ENCODE assay signal across 9 mouse cellular contexts in genomic region chr11:108910903-108911302, GRCm38 (mm10). TPM values are rescaled to one million over a fixed set of nuclear protein-coding genes. Genes with fewer than 3 reads are reported as not detected.
DNase-seq lines count a peak whose midpoint lies in the region; ATAC-seq and TF ChIP-seq lines count a peak whose summit lies in the region.
"Had no signal": no experiment of that assay in that cellular context is flagged by ENCODE, and none has a peak within 500 bp of the region (broad histone marks: within the 10 kb centered on the region; RNA-seq: fewer than 3 reads in every experiment).

No protein-coding gene starts in this region.

- no peak for TF ChIP-seq EP300 in heart, postnatal 0 days (IDR thresholded peaks at IDR 0.05; ENCODE audit: low read depth)
- TF ChIP-seq EP300 in heart, adult 2 months (IDR thresholded peaks at IDR 0.05; ENCODE audit: insufficient read depth, low read depth, low read length), result no peak
- no peak for TF ChIP-seq EP300 in stomach, postnatal 0 days (optimal IDR thresholded peaks at IDR 0.05)

- H3K79me2 ChIP-seq in heart, adult 2 months (replicated peaks; ENCODE audit: control insufficient read depth, insufficient read depth, low read length), result no peaks in the 10 kb centered on the region

- H3K4me1 ChIP-seq in heart, postnatal 0 days (ENCODE audit: control insufficient read depth, insufficient read depth), result peaks cover 18% of the 10 kb centered on the region
- H3K4me1 ChIP-seq in heart, adult 2 months (ENCODE audit: control insufficient read depth, insufficient read depth, low read length), result peaks cover 2% of the 10 kb centered on the region; the same call in 1 of the 2 replicates
- H3K4me1 ChIP-seq in liver, embryonic 15.5 days (replicated peaks), result peaks cover 10% of the 10 kb centered on the region
- H3K4me1 ChIP-seq in stomach, postnatal 0 days (replicated peaks; ENCODE audit: control insufficient read depth, insufficient read depth), result peaks cover 4% of the 10 kb centered on the region; the same call in 1 of the 2 replicates
- H3K4me1 ChIP-seq in forebrain, postnatal 0 days (ENCODE audit: insufficient read depth), result 0 out of 2 replicates have a peak, but pooled peaks cover 4% of the 10 kb centered on the region
- H3K4me1 ChIP-seq in midbrain, postnatal 0 days (ENCODE audit: insufficient read depth, low read length), result no peaks in the 10 kb centered on the region

- H3K27me3 ChIP-seq in heart, postnatal 0 days (ENCODE audit: control insufficient read depth, insufficient read depth, low read length), result peaks cover 36% of the 10 kb centered on the region
- peaks cover 4% of the 10 kb centered on the region; the same call in 1 of the 2 replicates for H3K27me3 ChIP-seq in heart, adult 2 months (ENCODE audit: control insufficient read depth, insufficient read depth, low read length)
- H3K27me3 ChIP-seq in liver, embryonic 15.5 days, result peaks cover 30% of the 10 kb centered on the region
- H3K27me3 ChIP-seq in stomach, postnatal 0 days (ENCODE audit: control insufficient read depth, insufficient read depth, low read length), result no peaks in the 10 kb centered on the region
- H3K27me3 ChIP-seq in forebrain, postnatal 0 days (ENCODE audit: insufficient read depth, low read length), result no peaks in the 10 kb centered on the region
- H3K27me3 ChIP-seq in midbrain, postnatal 0 days (ENCODE audit: insufficient read depth, low read length), result peaks cover 6% of the 10 kb centered on the region

- no peak for TF ChIP-seq POLR2A in heart, adult 2 months (IDR thresholded peaks at IDR 0.05; ENCODE audit: insufficient read depth, low read depth, low read length)

- intact Hi-C loops in heart, adult 2 months (cut with DNase I), result no loop called here

- no peak overlapping the region for H3K4me3 ChIP-seq in heart, postnatal 0 days (ENCODE audit: low read depth, low read length)
- H3K4me3 ChIP-seq in heart, adult 2 months, result no peak overlapping the region
- no peak overlapping the region for H3K4me3 ChIP-seq in liver, embryonic 15.5 days (replicated peaks)
- no peak overlapping the region for H3K4me3 ChIP-seq in stomach, postnatal 0 days (ENCODE audit: low read depth, low read length)
- no peak overlapping the region for H3K4me3 ChIP-seq in forebrain, postnatal 0 days (ENCODE audit: low read depth, low read length)
- no peak overlapping the region for H3K4me3 ChIP-seq in midbrain, postnatal 0 days (ENCODE audit: low read depth, low read length)
- H3K4me3 ChIP-seq: midbrain, embryonic 12.5 days had no signal

- no peak for ATAC-seq in heart, postnatal 0 days (ENCODE audit: insufficient read depth, low read depth)
- ATAC-seq in common myeloid progenitor, adult 5-6 weeks (replicated peaks; ENCODE audit: low read depth, poor library complexity, severe bottlenecking), result peak; percentile 20
- no peak for ATAC-seq in liver, embryonic 15.5 days (ENCODE audit: insufficient read depth)
- peak; percentile 25; the same call in 1 of the 2 replicates for ATAC-seq in stomach, postnatal 0 days (ENCODE audit: low FRiP score, low TSS enrichment)
- no peak for ATAC-seq in forebrain, postnatal 0 days
- no peak for ATAC-seq in midbrain, postnatal 0 days (ENCODE audit: low FRiP score)

- 31% methylated on average over 7 of the region's 7 CpGs for WGBS in heart, postnatal 0 days
- 31% methylated on average over 7 of the region's 7 CpGs for WGBS in heart, adult 2 months
- 4% methylated on average over 7 of the region's 7 CpGs for WGBS in liver, embryonic 15.5 days (ENCODE audit: insufficient replicate concordance)
- WGBS in stomach, postnatal 0 days, result 30% methylated on average over 7 of the region's 7 CpGs
- WGBS in forebrain, postnatal 0 days, result 49% methylated on average over 7 of the region's 7 CpGs
- 42% methylated on average over 7 of the region's 7 CpGs for WGBS in midbrain, postnatal 0 days

- no peak overlapping the region for H3K27ac ChIP-seq in heart, postnatal 0 days (ENCODE audit: low read depth)
- no peak overlapping the region for H3K27ac ChIP-seq in heart, adult 2 months
- no peak overlapping the region for H3K27ac ChIP-seq in liver, embryonic 15.5 days (replicated peaks)
- H3K27ac ChIP-seq in stomach, postnatal 0 days (replicated peaks), result 0 out of 2 replicates have a peak overlapping the region, but pooled peaks have one; percentile 14
- no peak overlapping the region for H3K27ac ChIP-seq in forebrain, postnatal 0 days (ENCODE audit: low read depth, low read length)
- H3K27ac ChIP-seq in midbrain, postnatal 0 days (ENCODE audit: low read depth, low read length), result no peak overlapping the region
- H3K27ac ChIP-seq: midbrain, embryonic 12.5 days had no signal

- no peaks in the 10 kb centered on the region for H3K9me3 ChIP-seq in heart, postnatal 0 days (replicated peaks; ENCODE audit: control insufficient read depth, low read length)
- no peaks in the 10 kb centered on the region for H3K9me3 ChIP-seq in liver, embryonic 15.5 days (replicated peaks)
- no peaks in the 10 kb centered on the region for H3K9me3 ChIP-seq in stomach, postnatal 0 days (ENCODE audit: control insufficient read depth, low read length)
- no peaks in the 10 kb centered on the region for H3K9me3 ChIP-seq in forebrain, postnatal 0 days (ENCODE audit: low read length)
- no peaks in the 10 kb centered on the region for H3K9me3 ChIP-seq in midbrain, postnatal 0 days (ENCODE audit: low read length)
- H3K9me3 ChIP-seq: midbrain, embryonic 12.5 days had no signal

- H3K4me2 ChIP-seq in heart, postnatal 0 days (ENCODE audit: low read depth, low read length), result peak overlapping the region; percentile 60; the same call in 1 of the 2 replicates
- peak overlapping the region; percentile 32 for H3K4me2 ChIP-seq in liver, embryonic 15.5 days
- H3K4me2 ChIP-seq in stomach, postnatal 0 days (replicated peaks; ENCODE audit: low read depth), result peak overlapping the region; percentile 47
- H3K4me2 ChIP-seq in forebrain, postnatal 0 days (ENCODE audit: low read depth), result no peak overlapping the region
- H3K4me2 ChIP-seq in midbrain, postnatal 0 days (ENCODE audit: low read depth, low read length, poor library complexity, severe bottlenecking), result no peak overlapping the region
- H3K4me2 ChIP-seq: midbrain, embryonic 12.5 days had no signal

- DNase-seq in heart, postnatal 0 days (ENCODE audit: low spot score), result no peak
- DNase-seq in heart, adult 2 months, result no peak
- peak; percentile 47 for DNase-seq in stomach, postnatal 0 days (ENCODE audit: low spot score)
- no peak for DNase-seq in gastrocnemius, adult 18-20 months (ENCODE audit: low spot score)
- no peak for DNase-seq in forebrain, postnatal 0 days
- no peak for DNase-seq in midbrain, postnatal 0 days (ENCODE audit: low spot score)

- no peak for TF ChIP-seq CTCF in heart, postnatal 0 days (IDR thresholded peaks at IDR 0.05; ENCODE audit: low read depth)
- TF ChIP-seq CTCF in heart, adult 2 months (IDR thresholded peaks at IDR 0.05), result no peak
- no peak for TF ChIP-seq CTCF in stomach, postnatal 0 days (IDR thresholded peaks at IDR 0.05; ENCODE audit: low read depth)
- TF ChIP-seq CTCF in forebrain, postnatal 0 days (IDR thresholded peaks at IDR 0.05; ENCODE audit: low read depth), result no peak
- no peak for TF ChIP-seq CTCF in midbrain, postnatal 0 days (IDR thresholded peaks at IDR 0.05)

- H3K9ac ChIP-seq in heart, postnatal 0 days (replicated peaks; ENCODE audit: low read depth, low read length), result no peak overlapping the region
- no peak overlapping the region for H3K9ac ChIP-seq in heart, adult 2 months (ENCODE audit: low read depth, low read length)
- H3K9ac ChIP-seq in liver, embryonic 15.5 days, result no peak overlapping the region
- no peak overlapping the region for H3K9ac ChIP-seq in stomach, postnatal 0 days (ENCODE audit: low read length)
- no peak overlapping the region for H3K9ac ChIP-seq in forebrain, postnatal 0 days
- no peak overlapping the region for H3K9ac ChIP-seq in midbrain, postnatal 0 days (replicated peaks; ENCODE audit: low read length, poor library complexity, severe bottlenecking)
- H3K9ac ChIP-seq: midbrain, embryonic 12.5 days had no signal

- H3K36me3 ChIP-seq in heart, postnatal 0 days (replicated peaks; ENCODE audit: control insufficient read depth, insufficient read depth, low read length), result no peaks in the 10 kb centered on the region
- no peaks in the 10 kb centered on the region for H3K36me3 ChIP-seq in heart, adult 2 months (ENCODE audit: control insufficient read depth, insufficient read depth, low read length)
- H3K36me3 ChIP-seq in liver, embryonic 15.5 days (replicated peaks), result no peaks in the 10 kb centered on the region
- H3K36me3 ChIP-seq in stomach, postnatal 0 days (ENCODE audit: control insufficient read depth, insufficient read depth, low read length), result no peaks in the 10 kb centered on the region
- no peaks in the 10 kb centered on the region for H3K36me3 ChIP-seq in forebrain, postnatal 0 days (ENCODE audit: insufficient read depth)
- no peaks in the 10 kb centered on the region for H3K36me3 ChIP-seq in midbrain, postnatal 0 days (ENCODE audit: insufficient read depth, low read length)
- H3K36me3 ChIP-seq: midbrain, embryonic 12.5 days had no signal

RNA-seq across cellular contexts. Expression of gene Axin2, which starts 9.2 kb away (rescaled TPM):
- 2.8 and 8.5 TPM in 2 replicates for total RNA-seq in heart, postnatal 0 days (2014; rRNA removed; ENCODE audit: low replicate concordance)
- 0.78 and 0.90 TPM in 2 replicates for polyA plus RNA-seq in heart, postnatal 0 days (2015; fragmentation: Nextera tagmentation; extraction: Ambion mirVana)
- 1 to 10 TPM; 3.5 to 6.6 TPM for total RNA-seq in heart, adult 2 months (2021)
- polyA plus RNA-seq in heart, adult 2 months (2012; rRNA removed), result 2.7 and 2.8 TPM in 2 replicates
- 0.73 and 1.9 TPM in 2 replicates for total RNA-seq in common myeloid progenitor, adult 5-6 weeks (2017)
- 0.10 and 0.38 TPM in 2 replicates for polyA plus RNA-seq in liver, embryonic 15.5 days (2015; fragmentation: Nextera tagmentation; extraction: Ambion mirVana)
- 2.6 and 2.7 TPM in 2 replicates for polyA plus RNA-seq in stomach, postnatal 0 days (2015; fragmentation: Nextera tagmentation; extraction: Ambion mirVana)
- 1 to 10 TPM; 5.4 to 9.6 TPM for total RNA-seq in gastrocnemius, adult 18-20 months (2021)
- 28.7 and 35.6 TPM in 2 replicates for total RNA-seq in forebrain, postnatal 0 days (2014; rRNA removed)
- 4.5 and 5.0 TPM in 2 replicates for polyA plus RNA-seq in forebrain, postnatal 0 days (2015; fragmentation: Nextera tagmentation; extraction: Ambion mirVana)
- 38.0 and 55.2 TPM in 2 replicates for total RNA-seq in midbrain, postnatal 0 days (2014; rRNA removed)
- 7.5 and 9.7 TPM in 2 replicates for polyA plus RNA-seq in midbrain, postnatal 0 days (2015; fragmentation: Nextera tagmentation; extraction: Ambion mirVana)

Comparison
In these comparisons a context has a peak if more than half of its experiments do, and no peak if none do; other contexts are left out.
1. ATAC-seq: peak in common myeloid progenitor, adult 5-6 weeks (single experiment) and stomach, postnatal 0 days (single experiment); none in heart, postnatal 0 days (single experiment), liver, embryonic 15.5 days (single experiment), forebrain, postnatal 0 days (single experiment) and midbrain, postnatal 0 days (single experiment).
2. H3K4me2 ChIP-seq: peak in heart, postnatal 0 days (single experiment), liver, embryonic 15.5 days (single experiment) and stomach, postnatal 0 days (single experiment); none in forebrain, postnatal 0 days (single experiment) and midbrain, postnatal 0 days (single experiment).